Mouse (Mus musculus) liver, adult 2 months (tissue): Measurements from ENCODE around the gene Cubn. TPM values are rescaled to one million over a fixed set of nuclear protein-coding genes. Genes with fewer than 3 reads are reported as not detected.
A peak's percentile ranks its signal among the peaks of the same experiment; 100 is the strongest.

ENCODE experiments used
- DNase-seq: peaks from one replicate; pipeline ENCODE4 v3.0.0-alpha.2; 2011; ENCODE audit warnings: low read depth, low spot score; ENCODE audit errors: extremely low read depth
- H3K27ac ChIP-seq: fragments of 200-500 bp; replicated peaks from 2 replicates; pipeline ENCODE4 v1.5.1; 2012; ENCODE audit warnings: low read depth, mild to moderate bottlenecking, control low read depth, inconsistent platforms, low read length; ENCODE audit not compliant: insufficient read depth
- H3K27me3 ChIP-seq: fragments of 200-500 bp; 2 replicates; pipeline ENCODE4 v1.6.1; 2012; ENCODE audit warnings: mild to moderate bottlenecking, moderate library complexity, low read length, inconsistent platforms; ENCODE audit not compliant: control insufficient read depth, insufficient read depth
- H3K36me3 ChIP-seq: fragments of 200-500 bp; 2 replicates; pipeline ENCODE4 v1.6.1; 2012; ENCODE audit warnings: low read length, inconsistent platforms; ENCODE audit not compliant: control insufficient read depth, insufficient read depth
- H3K4me1 ChIP-seq: fragments of 200-500 bp; 2 replicates; pipeline ENCODE4 v1.6.1; 2011; ENCODE audit warnings: low read length; ENCODE audit not compliant: control insufficient read depth, insufficient read depth
- H3K4me3 ChIP-seq: fragments of 200-500 bp; 2 replicates; pipeline ENCODE4 v1.5.1; 2011; ENCODE audit warnings: low read depth, mild to moderate bottlenecking, control low read depth, low read length, moderate library complexity; ENCODE audit not compliant: insufficient read depth
- H3K79me2 ChIP-seq: fragments of 200-500 bp; 2 replicates; pipeline ENCODE4 v1.6.1; 2012; ENCODE audit warnings: inconsistent platforms, mild to moderate bottlenecking, low read length, moderate library complexity; ENCODE audit not compliant: control insufficient read depth, insufficient read depth
- H3K9ac ChIP-seq: fragments of 200-500 bp; 2 replicates; pipeline ENCODE4 v1.6.1; 2012; ENCODE audit warnings: low read depth, mild to moderate bottlenecking, control low read depth, inconsistent platforms, low read length
- CTCF ChIP-seq: fragments of 200-500 bp; IDR thresholded peaks from 2 replicates; pipeline ENCODE4 v1.5.1; 2011; ENCODE audit warnings: low read depth, low read length, control low read depth
- POLR2A ChIP-seq: fragments of 200-500 bp; IDR thresholded peaks from 2 replicates; pipeline ENCODE4 v1.6.1; 2011; ENCODE audit warnings: low read length, control low read depth; ENCODE audit not compliant: insufficient read depth; ENCODE audit errors: extremely low read depth
- WGBS: fragments of 180-500 bp; shearing (Covaris S2); methylation state at CpG from one replicate; pipeline ENCODE4 v1.1.7; 2018; 5-methylcytosine and 5-hydroxymethylcytosine counted together
- polyA plus RNA-seq: library from polyadenylated mRNA; depleted of rRNA; stranded (reverse); fragments of >200 nt; gene quantifications from 2 replicates; pipeline ENCODE4 v1.2.3, GENCODE M21; 2012
- total RNA-seq: library from RNA; depleted of rRNA; stranded (reverse); fragments of >200 nt; gene quantifications from 2 replicates; pipeline ENCODE4 v1.2.3, GENCODE M21; 2014

Gene Cubn
- total and polyA plus RNA-seq, 2 experiments, result not detected

DNA sequence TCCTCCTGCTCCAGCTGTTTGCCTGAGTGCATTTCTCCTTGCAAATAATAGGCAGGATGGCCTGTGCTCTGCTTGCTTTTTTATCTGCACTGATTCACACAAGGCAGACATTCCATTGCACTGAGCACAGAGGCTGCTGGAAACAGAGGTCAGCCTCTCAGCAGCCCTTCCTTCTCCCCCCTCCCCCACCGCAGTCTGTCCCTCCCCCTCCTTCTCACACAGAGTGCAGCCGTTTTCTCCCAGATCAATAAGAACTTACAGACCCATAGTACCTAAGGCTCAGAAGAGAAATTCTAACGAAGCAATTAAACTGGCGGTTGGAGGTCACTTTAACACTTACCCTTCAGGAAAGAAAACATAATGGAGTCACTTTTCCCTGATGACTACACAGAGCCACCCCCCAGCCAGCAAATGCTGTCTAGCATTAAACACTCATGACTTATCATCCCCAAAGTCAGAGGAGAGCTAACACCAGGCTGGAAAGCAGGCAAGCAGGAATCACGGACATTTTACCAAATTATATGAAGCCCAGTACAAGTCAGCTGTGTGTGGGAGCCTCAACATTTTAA is 119.3 kb downstream of the Cubn start:
- H3K9ac ChIP-seq, result no peak overlapping the region
- H3K27ac ChIP-seq, result 0 out of 2 replicates have a peak overlapping the region, but pooled peaks have one; percentile 16
- peak; percentile 36 for DNase-seq
- no peaks in the 10 kb centered on the region for H3K79me2 ChIP-seq
- no peaks in the 10 kb centered on the region for H3K27me3 ChIP-seq
- H3K4me1 ChIP-seq, result peaks cover 4% of the 10 kb centered on the region; the same call in 1 of the 2 replicates
- WGBS, result 25% methylated on average over 5 of the region's 5 CpGs
- no peaks in the 10 kb centered on the region for H3K36me3 ChIP-seq
- TF ChIP-seq POLR2A (no peak), CTCF (no peak)
- H3K4me3 ChIP-seq, result no peak overlapping the region

DNA sequence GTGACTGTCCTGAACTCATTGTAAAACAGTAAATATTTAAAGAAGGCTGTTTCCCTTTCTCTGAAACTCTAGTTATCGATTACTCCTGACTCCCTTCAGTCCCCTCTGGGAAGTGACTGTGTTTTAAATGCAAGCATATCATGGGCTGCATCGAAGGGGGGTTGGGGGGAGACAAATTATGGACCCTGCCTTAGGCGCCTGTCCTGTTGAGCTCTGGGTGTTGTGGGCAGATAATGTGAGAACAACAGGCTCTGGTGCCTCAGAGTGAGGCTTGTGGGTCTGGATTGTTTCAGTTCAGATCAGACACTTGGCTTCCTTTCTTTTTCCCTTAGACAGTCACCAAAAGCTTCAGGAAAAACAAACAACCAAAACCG is 119.8 kb downstream of the Cubn start:
- Histone ChIP-seq H3K4me1 (peaks cover 4% of the 10 kb centered on the region; the same call in 1 of the 2 replicates), H3K9ac (no peak overlapping the region), H3K79me2 (no peaks in the 10 kb centered on the region), H3K4me3 (no peak overlapping the region), H3K36me3 (no peaks in the 10 kb centered on the region), H3K27me3 (no peaks in the 10 kb centered on the region), H3K27ac (peak overlapping the region; percentile 41)
- WGBS, result 4% methylated on average over 4 of the region's 4 CpGs
- DNase-seq, result peak; percentile 8
- TF ChIP-seq POLR2A (no peak), CTCF (no peak)

DNA sequence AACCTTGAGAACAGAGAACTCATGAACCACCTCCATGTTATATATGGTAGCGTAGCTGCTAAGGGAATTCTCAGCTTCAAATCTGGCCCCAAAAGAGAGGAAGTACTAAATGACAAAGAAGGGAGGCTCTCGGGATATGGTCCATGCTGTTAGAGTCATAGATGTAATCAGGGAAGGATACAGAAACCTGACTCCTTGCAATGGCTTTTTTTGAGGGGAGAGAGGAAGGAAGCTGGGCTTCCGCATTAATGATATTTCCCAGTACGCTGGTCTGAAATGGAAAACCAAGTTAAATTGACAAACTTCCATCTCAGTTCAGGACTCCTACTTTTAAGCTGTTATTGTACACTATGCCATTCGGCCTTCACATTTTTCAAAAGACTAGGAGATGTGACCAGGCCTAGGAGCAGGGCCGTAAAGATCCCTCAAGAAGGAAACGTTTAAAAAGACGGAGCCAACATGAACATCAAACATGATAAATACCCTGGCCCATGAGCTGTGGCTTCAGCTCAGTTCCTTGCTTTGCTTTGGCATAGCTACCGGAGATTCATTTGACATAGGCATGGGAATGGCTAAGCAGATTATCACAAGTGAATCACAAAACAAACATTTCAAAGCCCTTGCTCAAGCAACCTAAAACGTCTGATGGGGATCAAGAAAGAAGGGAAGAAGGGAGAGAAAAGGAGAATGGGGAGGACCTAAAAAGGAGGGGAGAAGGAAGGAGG is 120.4 kb downstream of the Cubn start:
- Histone ChIP-seq H3K27ac (peak overlapping the region; percentile 41), H3K9ac (no peak overlapping the region), H3K27me3 (no peaks in the 10 kb centered on the region), H3K4me1 (peaks cover 4% of the 10 kb centered on the region; the same call in 1 of the 2 replicates), H3K79me2 (no peaks in the 10 kb centered on the region), H3K36me3 (no peaks in the 10 kb centered on the region), H3K4me3 (no peak overlapping the region)
- TF ChIP-seq POLR2A, result no peak
- no peak for TF ChIP-seq CTCF
- 49% methylated on average over 10 of the region's 10 CpGs for WGBS
- no peak for DNase-seq

DNA sequence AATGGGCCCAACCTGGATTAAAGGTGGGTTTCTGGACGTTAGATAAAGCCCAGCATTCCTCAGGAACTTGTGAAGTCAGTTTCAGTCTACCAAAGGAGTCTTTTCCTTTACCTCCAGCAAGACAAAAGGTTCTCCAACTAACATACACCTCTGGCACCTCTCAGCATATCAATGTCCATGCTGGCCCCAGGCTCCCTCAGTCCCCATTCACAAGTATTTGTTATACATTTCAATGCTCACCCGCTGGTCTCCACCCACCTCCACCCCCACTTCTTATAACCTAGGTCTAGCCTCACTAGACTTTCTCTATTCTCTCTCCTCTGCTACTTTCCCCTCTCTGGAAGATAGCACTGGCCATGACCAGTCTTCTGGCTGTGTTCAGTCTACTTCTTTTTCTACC is 121.1 kb downstream of the Cubn start:
- DNase-seq, result no peak
- Histone ChIP-seq H3K36me3 (no peaks in the 10 kb centered on the region), H3K27me3 (no peaks in the 10 kb centered on the region), H3K4me3 (no peak overlapping the region), H3K79me2 (no peaks in the 10 kb centered on the region), H3K4me1 (peaks cover 4% of the 10 kb centered on the region; the same call in 1 of the 2 replicates), H3K27ac (0 out of 2 replicates have a peak overlapping the region, but pooled peaks have one; percentile 2), H3K9ac (no peak overlapping the region)
- 90% methylated on average over 2 of the region's 2 CpGs for WGBS
- TF ChIP-seq POLR2A (no peak), CTCF (no peak)

DNA sequence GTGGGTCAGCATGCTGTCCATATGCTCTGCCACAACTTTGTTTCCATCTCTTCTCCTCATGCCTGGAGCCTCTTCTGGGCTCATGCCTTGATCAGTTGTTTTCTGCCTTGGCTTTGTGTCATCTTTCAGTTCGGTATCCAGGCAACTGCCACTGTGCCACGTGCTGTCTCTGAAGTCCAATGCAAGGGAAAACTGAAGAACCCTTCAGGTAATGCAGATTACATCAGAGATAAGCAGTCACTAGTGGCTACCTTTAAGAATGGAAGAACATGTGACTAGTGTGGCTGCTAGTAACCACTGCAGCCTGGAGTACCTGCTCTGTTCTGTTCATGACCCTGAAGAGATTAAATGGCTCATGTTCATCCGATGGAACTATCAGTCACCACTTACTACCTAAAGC is 123.1 kb downstream of the Cubn start:
- peaks cover 4% of the 10 kb centered on the region; the same call in 1 of the 2 replicates for H3K4me1 ChIP-seq
- WGBS, result 85% methylated on average over 3 of the region's 3 CpGs
- DNase-seq, result no peak
- H3K79me2 ChIP-seq, result no peaks in the 10 kb centered on the region
- H3K27me3 ChIP-seq, result no peaks in the 10 kb centered on the region
- H3K4me3 ChIP-seq, result no peak overlapping the region
- H3K27ac ChIP-seq, result no peak overlapping the region
- TF ChIP-seq CTCF (no peak), POLR2A (no peak)
- no peak overlapping the region for H3K9ac ChIP-seq
- H3K36me3 ChIP-seq, result no peaks in the 10 kb centered on the region
